Mouse (Mus musculus): ENCODE results near the gene Hes6. TPM values are rescaled to one million over a fixed set of nuclear protein-coding genes. Genes with fewer than 3 reads are reported as not detected.

The Hes6 gene
- polyA plus RNA-seq, 1 experiment, result 87.2 TPM

DNA sequence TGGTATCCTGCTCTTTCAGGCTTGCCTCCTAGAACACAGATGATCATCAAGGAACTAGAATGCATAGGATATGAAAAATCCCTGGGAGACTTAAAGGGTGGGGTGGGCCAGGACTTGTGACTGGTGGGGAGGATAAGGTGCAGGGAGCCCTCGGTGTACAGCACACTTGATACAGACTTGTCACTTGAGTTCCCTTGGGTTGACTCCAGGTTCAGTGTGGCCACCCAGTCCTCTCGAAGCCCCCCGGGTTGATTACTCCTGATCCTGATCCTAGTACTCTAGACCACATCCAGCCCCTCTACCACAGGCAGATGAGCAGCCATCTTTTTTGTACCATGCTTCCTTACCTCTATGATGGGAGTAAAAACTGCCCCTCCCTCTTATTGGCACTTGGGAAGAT, 41.1 kb upstream of the Hes6 start:
- TF ChIP-seq CEBPB (IDR thresholded peaks at IDR 0.05; ENCODE audit: low read depth) (no peak), MYOD1 (IDR thresholded peaks at IDR 0.05; ENCODE audit: control insufficient read depth, insufficient read length, low read depth) (no peak), USF1 (IDR thresholded peaks at IDR 0.05; ENCODE audit: low read depth) (no peak), FOSL1 (IDR thresholded peaks at IDR 0.05; ENCODE audit: insufficient read depth, low read length, poor library complexity, severe bottlenecking) (no peak), MYOG (IDR thresholded peaks at IDR 0.05; ENCODE audit: control insufficient read depth, extremely low read depth, insufficient read length) (no peak), MAX (IDR thresholded peaks at IDR 0.05) (no peak), CTCF (IDR thresholded peaks at IDR 0.05; ENCODE audit: control insufficient read depth, insufficient read depth, insufficient read length) (no peak)
- no peak overlapping the region for H3ac ChIP-seq (ENCODE audit: control insufficient read depth, insufficient read length, low read depth)
- H3K27me3 ChIP-seq (ENCODE audit: control insufficient read depth, insufficient read depth, insufficient read length), result no peaks in the 10 kb centered on the region
- no peaks in the 10 kb centered on the region for H3K36me3 ChIP-seq (ENCODE audit: control insufficient read depth, insufficient read depth)
- H3K79me2 ChIP-seq (ENCODE audit: control insufficient read depth, insufficient read depth), result no peaks in the 10 kb centered on the region
- H3K4me3 ChIP-seq (ENCODE audit: insufficient read depth, poor library complexity, severe bottlenecking), result no peak overlapping the region
- peaks cover 2% of the 10 kb centered on the region for H3K79me3 ChIP-seq (ENCODE audit: low read depth)

DNA sequence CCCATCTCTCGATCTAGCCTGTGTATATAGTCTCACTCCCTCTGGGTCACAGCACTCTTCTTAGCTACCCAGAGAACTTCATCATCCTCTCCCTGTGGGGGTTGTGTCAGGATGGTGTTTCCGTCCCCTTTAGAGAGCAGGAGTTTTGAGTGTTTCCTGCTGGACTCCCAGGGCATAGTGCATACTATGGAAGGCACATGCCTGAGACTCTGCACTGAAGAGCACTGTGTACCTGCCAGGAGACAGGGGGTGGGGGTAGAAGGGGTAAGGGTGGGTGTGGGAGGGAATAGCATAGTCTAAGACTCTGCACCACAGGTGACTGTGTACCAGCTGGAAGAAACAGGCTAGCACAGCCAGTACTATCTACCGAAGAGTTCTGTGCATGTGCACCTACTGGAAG, 40.5 kb upstream of the Hes6 start:
- H3ac ChIP-seq (ENCODE audit: control insufficient read depth, insufficient read length, low read depth), result no peak overlapping the region
- TF ChIP-seq CEBPB (IDR thresholded peaks at IDR 0.05; ENCODE audit: low read depth) (no peak), MYOD1 (IDR thresholded peaks at IDR 0.05; ENCODE audit: control insufficient read depth, insufficient read length, low read depth) (no peak), MYOG (IDR thresholded peaks at IDR 0.05; ENCODE audit: control insufficient read depth, extremely low read depth, insufficient read length) (no peak), CTCF (IDR thresholded peaks at IDR 0.05; ENCODE audit: control insufficient read depth, insufficient read depth, insufficient read length) (no peak), MAX (IDR thresholded peaks at IDR 0.05) (no peak), FOSL1 (IDR thresholded peaks at IDR 0.05; ENCODE audit: insufficient read depth, low read length, poor library complexity, severe bottlenecking) (no peak), USF1 (IDR thresholded peaks at IDR 0.05; ENCODE audit: low read depth) (no peak)
- no peaks in the 10 kb centered on the region for H3K27me3 ChIP-seq (ENCODE audit: control insufficient read depth, insufficient read depth, insufficient read length)
- no peak overlapping the region for H3K4me3 ChIP-seq (ENCODE audit: insufficient read depth, poor library complexity, severe bottlenecking)
- no peaks in the 10 kb centered on the region for H3K79me2 ChIP-seq (ENCODE audit: control insufficient read depth, insufficient read depth)
- H3K79me3 ChIP-seq (ENCODE audit: low read depth), result peaks cover 2% of the 10 kb centered on the region
- no peaks in the 10 kb centered on the region for H3K36me3 ChIP-seq (ENCODE audit: control insufficient read depth, insufficient read depth)

DNA sequence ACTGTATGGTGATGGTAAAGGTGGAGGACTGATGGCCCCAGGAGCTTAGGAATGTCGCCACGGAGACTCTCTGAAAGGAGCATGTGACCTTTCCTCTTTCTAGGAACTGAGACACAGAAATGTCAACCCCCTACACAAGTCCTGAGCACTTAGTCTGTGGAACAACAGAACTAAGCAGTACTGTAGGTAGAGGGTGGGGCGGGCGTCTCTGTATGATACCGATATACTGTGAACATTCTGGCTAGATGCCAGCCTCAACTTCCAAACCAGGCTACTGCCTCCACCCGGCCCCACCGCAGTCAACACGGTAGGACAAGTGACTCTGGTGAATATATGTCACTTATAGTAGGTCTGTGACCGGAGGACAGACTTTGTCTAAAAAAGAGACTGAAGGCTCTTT, 40.1 kb upstream of the Hes6 start:
- H3K79me2 ChIP-seq (ENCODE audit: control insufficient read depth, insufficient read depth), result no peaks in the 10 kb centered on the region
- no peak for TF ChIP-seq MYOD1 (IDR thresholded peaks at IDR 0.05; ENCODE audit: control insufficient read depth, insufficient read length, low read depth)
- no peak for TF ChIP-seq CEBPB (IDR thresholded peaks at IDR 0.05; ENCODE audit: low read depth)
- TF ChIP-seq MAX (IDR thresholded peaks at IDR 0.05), result no peak
- no peak for TF ChIP-seq FOSL1 (IDR thresholded peaks at IDR 0.05; ENCODE audit: insufficient read depth, low read length, poor library complexity, severe bottlenecking)
- TF ChIP-seq USF1 (IDR thresholded peaks at IDR 0.05; ENCODE audit: low read depth), result no peak
- TF ChIP-seq CTCF (IDR thresholded peaks at IDR 0.05; ENCODE audit: control insufficient read depth, insufficient read depth, insufficient read length), result no peak
- no peak for TF ChIP-seq MYOG (IDR thresholded peaks at IDR 0.05; ENCODE audit: control insufficient read depth, extremely low read depth, insufficient read length)
- no peak overlapping the region for H3ac ChIP-seq (ENCODE audit: control insufficient read depth, insufficient read length, low read depth)

DNA sequence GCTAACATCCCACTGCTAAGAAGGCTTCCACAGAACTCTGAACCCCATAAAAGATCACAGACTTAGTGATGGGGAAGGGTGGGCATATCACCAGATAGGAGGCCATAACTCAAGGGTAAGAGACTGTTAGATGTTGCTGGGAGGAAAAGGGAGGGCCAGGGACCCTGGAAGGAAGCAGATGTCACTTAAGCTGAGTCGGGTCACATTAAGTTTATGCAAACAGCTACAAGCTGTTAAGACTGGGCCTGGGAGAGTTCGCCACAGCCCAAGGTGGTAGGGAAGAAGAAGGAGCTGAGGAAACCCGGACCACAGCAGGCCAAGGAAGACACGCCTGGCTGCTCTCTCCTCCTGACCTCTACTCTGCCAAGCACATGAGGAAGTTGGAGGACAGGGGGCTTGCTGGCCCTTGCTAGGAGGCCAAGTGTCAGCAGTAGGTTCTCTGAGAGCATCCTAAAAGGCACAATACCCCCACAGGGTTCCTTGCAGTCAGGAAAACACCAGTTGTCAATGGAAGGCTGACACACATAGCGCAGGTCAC, 37.8 kb upstream of the Hes6 start:
- H3K79me2 ChIP-seq (ENCODE audit: control insufficient read depth, insufficient read depth), result no peaks in the 10 kb centered on the region

More for the DNA sequence above, 40.1 kb upstream of the Hes6 start:
- H3K79me3 ChIP-seq (ENCODE audit: low read depth), result peaks cover 2% of the 10 kb centered on the region
- no peaks in the 10 kb centered on the region for H3K36me3 ChIP-seq (ENCODE audit: control insufficient read depth, insufficient read depth)
- H3K4me3 ChIP-seq (ENCODE audit: insufficient read depth, poor library complexity, severe bottlenecking), result no peak overlapping the region
- no peaks in the 10 kb centered on the region for H3K27me3 ChIP-seq (ENCODE audit: control insufficient read depth, insufficient read depth, insufficient read length)

DNA sequence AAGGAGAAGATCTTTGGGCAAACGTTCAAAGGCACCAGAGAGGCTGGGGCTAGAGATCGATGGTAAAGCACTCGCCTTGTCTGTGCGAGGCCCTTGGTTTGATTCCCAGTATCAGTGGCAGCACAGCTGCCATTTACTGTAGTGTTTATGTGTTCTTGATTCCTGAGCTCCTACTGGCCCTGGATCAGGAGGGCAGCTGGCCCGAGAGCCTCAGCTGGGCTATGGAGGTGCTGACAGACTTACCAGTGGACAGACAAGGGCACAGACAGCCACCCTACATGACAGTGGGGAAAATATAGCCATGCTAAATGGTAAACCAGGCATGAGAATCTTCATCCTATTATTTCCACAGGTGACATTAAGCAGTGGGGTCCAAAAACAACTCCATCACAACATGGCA, 37.0 kb upstream of the Hes6 start:
- no peak overlapping the region for H3K4me3 ChIP-seq (ENCODE audit: insufficient read depth, poor library complexity, severe bottlenecking)
- no peak overlapping the region for H3ac ChIP-seq (ENCODE audit: control insufficient read depth, insufficient read length, low read depth)
- H3K79me2 ChIP-seq (ENCODE audit: control insufficient read depth, insufficient read depth), result no peaks in the 10 kb centered on the region
- no peaks in the 10 kb centered on the region for H3K27me3 ChIP-seq (ENCODE audit: control insufficient read depth, insufficient read depth, insufficient read length)
- H3K79me3 ChIP-seq (ENCODE audit: low read depth), result peaks cover 2% of the 10 kb centered on the region
- peaks cover 12% of the 10 kb centered on the region for H3K36me3 ChIP-seq (ENCODE audit: control insufficient read depth, insufficient read depth)
- TF ChIP-seq MAX (IDR thresholded peaks at IDR 0.05), result no peak
- no peak for TF ChIP-seq CEBPB (IDR thresholded peaks at IDR 0.05; ENCODE audit: low read depth)
- no peak for TF ChIP-seq FOSL1 (IDR thresholded peaks at IDR 0.05; ENCODE audit: insufficient read depth, low read length, poor library complexity, severe bottlenecking)
- no peak for TF ChIP-seq MYOG (IDR thresholded peaks at IDR 0.05; ENCODE audit: control insufficient read depth, extremely low read depth, insufficient read length)

More for the DNA sequence above, 37.8 kb upstream of the Hes6 start:
- H3K79me3 ChIP-seq (ENCODE audit: low read depth), result peaks cover 2% of the 10 kb centered on the region
- TF ChIP-seq USF1 (IDR thresholded peaks at IDR 0.05; ENCODE audit: low read depth) (no peak), CEBPB (IDR thresholded peaks at IDR 0.05; ENCODE audit: low read depth) (no peak), MAX (IDR thresholded peaks at IDR 0.05) (no peak), FOSL1 (IDR thresholded peaks at IDR 0.05; ENCODE audit: insufficient read depth, low read length, poor library complexity, severe bottlenecking) (no peak), MYOG (IDR thresholded peaks at IDR 0.05; ENCODE audit: control insufficient read depth, extremely low read depth, insufficient read length) (no peak), MYOD1 (IDR thresholded peaks at IDR 0.05; ENCODE audit: control insufficient read depth, insufficient read length, low read depth) (no peak), CTCF (IDR thresholded peaks at IDR 0.05; ENCODE audit: control insufficient read depth, insufficient read depth, insufficient read length) (no peak)
- H3K36me3 ChIP-seq (ENCODE audit: control insufficient read depth, insufficient read depth), result peaks cover 12% of the 10 kb centered on the region
- H3K27me3 ChIP-seq (ENCODE audit: control insufficient read depth, insufficient read depth, insufficient read length), result no peaks in the 10 kb centered on the region
- no peak overlapping the region for H3ac ChIP-seq (ENCODE audit: control insufficient read depth, insufficient read length, low read depth)
- no peak overlapping the region for H3K4me3 ChIP-seq (ENCODE audit: insufficient read depth, poor library complexity, severe bottlenecking)

DNA sequence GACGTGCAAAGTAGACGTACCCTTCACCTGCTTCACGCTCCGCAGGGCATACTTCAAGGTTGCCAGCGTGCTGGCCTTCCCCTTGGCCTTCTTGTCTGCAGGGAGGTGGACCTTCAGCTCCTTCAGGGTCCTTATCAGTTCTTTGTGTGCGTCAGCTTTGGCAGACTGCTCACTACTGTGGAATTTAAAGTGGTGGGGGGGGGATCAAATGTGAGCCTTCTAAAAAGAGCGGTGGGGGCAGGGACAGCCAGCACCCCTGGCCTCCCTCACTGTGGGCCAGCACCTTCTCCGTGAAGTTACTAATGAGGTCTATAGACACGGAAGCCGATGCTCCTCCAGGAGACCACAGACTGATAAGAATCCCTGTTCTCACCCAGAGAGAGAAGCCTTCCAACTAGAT, 34.9 kb upstream of the Hes6 start:
- no peak overlapping the region for H3ac ChIP-seq (ENCODE audit: control insufficient read depth, insufficient read length, low read depth)

More for the DNA sequence above, 34.9 kb upstream of the Hes6 start:
- Histone ChIP-seq H3K27me3 (ENCODE audit: control insufficient read depth, insufficient read depth, insufficient read length) (no peaks in the 10 kb centered on the region), H3K4me3 (ENCODE audit: insufficient read depth, poor library complexity, severe bottlenecking) (no peak overlapping the region), H3K79me3 (ENCODE audit: low read depth) (no peaks in the 10 kb centered on the region), H3K36me3 (ENCODE audit: control insufficient read depth, insufficient read depth) (peaks cover 12% of the 10 kb centered on the region), H3K79me2 (ENCODE audit: control insufficient read depth, insufficient read depth) (no peaks in the 10 kb centered on the region)
- TF ChIP-seq USF1 (IDR thresholded peaks at IDR 0.05; ENCODE audit: low read depth), result no peak
- no peak for TF ChIP-seq FOSL1 (IDR thresholded peaks at IDR 0.05; ENCODE audit: insufficient read depth, low read length, poor library complexity, severe bottlenecking)
- TF ChIP-seq MYOG (IDR thresholded peaks at IDR 0.05; ENCODE audit: control insufficient read depth, extremely low read depth, insufficient read length), result no peak
- no peak for TF ChIP-seq MAX (IDR thresholded peaks at IDR 0.05)
- TF ChIP-seq MYOD1 (IDR thresholded peaks at IDR 0.05; ENCODE audit: control insufficient read depth, insufficient read length, low read depth), result no peak
- no peak for TF ChIP-seq CEBPB (IDR thresholded peaks at IDR 0.05; ENCODE audit: low read depth)
- no peak for TF ChIP-seq CTCF (IDR thresholded peaks at IDR 0.05; ENCODE audit: control insufficient read depth, insufficient read depth, insufficient read length)
